Mouse (Mus musculus): ENCODE measurements around the gene Nup107. TPM values are rescaled to one million over a fixed set of nuclear protein-coding genes. Genes with fewer than 3 reads are reported as not detected.

Gene Nup107
- polyA plus RNA-seq, 1 experiment from 2014 or later, result 87.6 TPM

DNA sequence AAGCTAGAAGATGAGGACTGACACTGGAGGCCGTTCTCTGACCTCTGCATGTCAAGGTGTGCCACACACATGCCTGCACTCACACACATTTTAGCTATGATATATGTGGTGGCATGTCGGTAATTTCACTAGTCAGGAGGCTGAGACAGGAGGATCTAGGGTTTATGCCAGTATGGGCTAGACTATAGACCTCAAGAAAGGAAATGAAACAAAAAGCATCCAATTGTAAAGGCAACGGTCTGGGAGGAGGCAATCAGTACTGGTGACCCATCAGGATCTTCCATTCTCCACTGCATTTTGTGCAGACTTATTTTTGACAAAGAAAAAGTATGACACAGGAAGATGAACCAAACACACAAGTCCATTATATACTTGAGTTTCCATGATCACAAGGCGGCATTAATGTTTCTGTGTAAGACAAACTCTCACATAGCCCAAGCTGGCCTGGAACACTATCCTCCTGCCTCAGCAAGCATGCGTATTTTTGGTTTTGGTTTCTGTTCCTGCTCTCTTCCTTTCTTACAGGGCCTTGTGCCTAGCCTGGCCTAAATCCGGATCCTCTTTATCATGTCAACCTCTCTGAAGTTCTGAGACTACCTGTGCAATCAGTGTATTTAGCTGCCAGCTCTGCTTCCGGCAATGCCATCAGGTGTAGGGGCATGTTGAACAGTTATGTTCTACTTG, 37.1 kb upstream of the Nup107 start:
- no peak overlapping the region for H3K9ac ChIP-seq (ENCODE audit: low read length)
- ATAC-seq (ENCODE audit: insufficient read depth, low FRiP score, low TSS enrichment) (no peak), DNase-seq (ENCODE audit: low spot score) (no peak)
- no peaks in the 10 kb centered on the region for H3K27me3 ChIP-seq (ENCODE audit: control insufficient read depth, insufficient read depth, low read length)
- H3K27ac ChIP-seq (ENCODE audit: low read depth, low read length), result no peak overlapping the region
- H3K4me2 ChIP-seq (ENCODE audit: low read depth), result no peak overlapping the region
- H3K36me3 ChIP-seq (ENCODE audit: control insufficient read depth, insufficient read depth, low read length), result no peaks in the 10 kb centered on the region
- WGBS, result 96% methylated on average over 7 of the region's 7 CpGs
- no peaks in the 10 kb centered on the region for H3K4me1 ChIP-seq (ENCODE audit: control insufficient read depth, insufficient read depth, low read length)
- no peak overlapping the region for H3K4me3 ChIP-seq (ENCODE audit: low read depth, low read length)
- H3K9me3 ChIP-seq (ENCODE audit: control insufficient read depth, low read length), result no peaks in the 10 kb centered on the region

DNA sequence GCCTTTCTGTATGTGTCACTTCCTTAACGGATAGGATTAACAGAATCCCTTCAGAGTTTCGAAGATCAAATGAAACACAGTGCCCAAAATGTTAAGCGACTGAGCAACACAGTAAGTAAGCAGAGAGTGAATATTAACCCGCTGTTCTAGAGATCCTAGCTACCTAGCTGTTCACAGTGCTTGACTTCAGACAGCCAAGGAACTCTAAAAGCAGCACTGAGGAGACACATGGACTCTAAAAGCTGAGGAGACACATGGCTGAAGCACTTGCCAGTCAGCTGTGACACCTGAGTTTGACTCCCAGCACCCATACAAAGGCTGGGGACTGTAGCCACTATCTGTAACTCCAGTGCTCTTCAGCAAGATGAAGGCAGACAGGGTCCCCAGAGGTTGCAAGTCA, 36.5 kb upstream of the Nup107 start:
- no peaks in the 10 kb centered on the region for H3K36me3 ChIP-seq (ENCODE audit: control insufficient read depth, insufficient read depth, low read length)

DNA sequence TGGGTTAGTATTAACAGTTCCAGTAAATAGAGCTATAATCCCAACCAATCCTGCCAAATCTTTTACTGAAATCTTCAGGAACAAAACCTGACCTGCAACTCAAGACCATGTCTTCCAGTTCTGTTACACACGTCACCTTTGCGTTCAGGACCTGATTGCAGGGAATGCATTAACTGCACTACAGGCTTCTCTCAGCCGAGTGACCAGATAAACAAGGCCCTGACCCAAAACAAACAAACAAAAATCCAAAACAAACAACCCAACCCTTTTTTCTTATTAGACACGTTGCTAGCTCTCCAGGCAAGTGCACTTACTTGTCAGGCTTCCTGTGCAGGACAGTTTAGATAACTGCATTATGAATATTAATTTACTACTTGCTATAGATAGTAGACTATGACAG, 36.0 kb upstream of the Nup107 start:
- ATAC-seq (ENCODE audit: insufficient read depth, low FRiP score, low TSS enrichment) (no peak), DNase-seq (ENCODE audit: low spot score) (no peak)
- Histone ChIP-seq H3K4me1 (ENCODE audit: control insufficient read depth, insufficient read depth, low read length) (no peaks in the 10 kb centered on the region), H3K4me2 (ENCODE audit: low read depth) (no peak overlapping the region), H3K9me3 (ENCODE audit: control insufficient read depth, low read length) (no peaks in the 10 kb centered on the region), H3K9ac (ENCODE audit: low read length) (no peak overlapping the region), H3K36me3 (ENCODE audit: control insufficient read depth, insufficient read depth, low read length) (peaks cover 1% of the 10 kb centered on the region; the same call in 1 of the 2 replicates), H3K27ac (ENCODE audit: low read depth, low read length) (no peak overlapping the region), H3K4me3 (ENCODE audit: low read depth, low read length) (no peak overlapping the region), H3K27me3 (ENCODE audit: control insufficient read depth, insufficient read depth, low read length) (no peaks in the 10 kb centered on the region)
- 76% methylated on average over 4 of the region's 4 CpGs for WGBS

More for the DNA sequence above, 36.5 kb upstream of the Nup107 start:
- Histone ChIP-seq H3K27ac (ENCODE audit: low read depth, low read length) (no peak overlapping the region), H3K9ac (ENCODE audit: low read length) (no peak overlapping the region), H3K9me3 (ENCODE audit: control insufficient read depth, low read length) (no peaks in the 10 kb centered on the region), H3K4me3 (ENCODE audit: low read depth, low read length) (no peak overlapping the region), H3K4me2 (ENCODE audit: low read depth) (no peak overlapping the region), H3K27me3 (ENCODE audit: control insufficient read depth, insufficient read depth, low read length) (no peaks in the 10 kb centered on the region), H3K4me1 (ENCODE audit: control insufficient read depth, insufficient read depth, low read length) (no peaks in the 10 kb centered on the region)
- WGBS, result 93% methylated on average over 4 of the region's 4 CpGs
- ATAC-seq (ENCODE audit: insufficient read depth, low FRiP score, low TSS enrichment) (no peak), DNase-seq (ENCODE audit: low spot score) (no peak)

DNA sequence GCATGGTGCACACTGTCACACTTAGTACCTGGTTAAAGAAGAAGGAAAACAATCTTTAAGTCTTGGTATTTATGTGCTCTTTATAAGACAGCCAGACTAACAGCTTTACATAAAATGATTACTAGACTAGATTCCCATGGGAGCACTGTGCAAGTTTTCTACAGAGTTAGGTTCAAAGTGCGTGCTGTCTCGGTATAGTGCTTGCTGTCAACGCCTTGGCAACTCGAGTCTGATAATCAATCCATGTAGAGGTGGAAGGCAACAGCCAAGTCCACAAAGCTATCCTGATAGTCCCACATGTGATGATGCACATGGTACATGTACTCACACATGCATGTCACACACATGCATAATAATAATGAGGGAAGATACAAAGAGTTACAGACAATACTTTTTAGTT, 32.1 kb upstream of the Nup107 start:
- DNase-seq (ENCODE audit: low spot score) (no peak), ATAC-seq (ENCODE audit: insufficient read depth, low FRiP score, low TSS enrichment) (no peak)
- H3K36me3 ChIP-seq (ENCODE audit: control insufficient read depth, insufficient read depth, low read length), result peaks cover 7% of the 10 kb centered on the region
- H3K9ac ChIP-seq (ENCODE audit: low read length), result no peak overlapping the region
- H3K4me3 ChIP-seq (ENCODE audit: low read depth, low read length), result no peak overlapping the region
- no peaks in the 10 kb centered on the region for H3K9me3 ChIP-seq (ENCODE audit: control insufficient read depth, low read length)
- no peaks in the 10 kb centered on the region for H3K27me3 ChIP-seq (ENCODE audit: control insufficient read depth, insufficient read depth, low read length)
- H3K4me2 ChIP-seq (ENCODE audit: low read depth), result no peak overlapping the region
- no peaks in the 10 kb centered on the region for H3K4me1 ChIP-seq (ENCODE audit: control insufficient read depth, insufficient read depth, low read length)
- 87% methylated on average over 4 of the region's 4 CpGs for WGBS
- no peak overlapping the region for H3K27ac ChIP-seq (ENCODE audit: low read depth, low read length)

DNA sequence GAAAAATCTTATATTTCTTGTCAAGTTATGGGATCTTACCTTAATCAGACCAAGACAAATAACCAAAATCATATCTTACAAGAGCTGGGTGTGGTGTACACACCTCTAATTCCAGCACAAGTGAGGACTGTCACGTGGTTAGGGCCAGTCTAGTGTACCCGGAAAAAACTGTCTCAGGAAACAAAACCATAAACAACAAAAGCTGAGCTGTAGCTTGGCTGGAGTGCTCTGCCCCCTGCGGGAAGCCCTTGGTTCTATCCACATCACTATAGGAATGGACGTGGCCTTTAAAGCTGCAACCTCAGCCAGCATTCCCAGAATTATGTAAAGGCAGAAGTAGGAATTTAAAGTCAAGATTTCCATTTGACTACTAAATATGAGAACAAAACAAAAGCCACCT, 31.6 kb upstream of the Nup107 start:
- DNase-seq (ENCODE audit: low spot score), result no peak
- WGBS, result 84% methylated on average over 4 of the region's 4 CpGs

DNA sequence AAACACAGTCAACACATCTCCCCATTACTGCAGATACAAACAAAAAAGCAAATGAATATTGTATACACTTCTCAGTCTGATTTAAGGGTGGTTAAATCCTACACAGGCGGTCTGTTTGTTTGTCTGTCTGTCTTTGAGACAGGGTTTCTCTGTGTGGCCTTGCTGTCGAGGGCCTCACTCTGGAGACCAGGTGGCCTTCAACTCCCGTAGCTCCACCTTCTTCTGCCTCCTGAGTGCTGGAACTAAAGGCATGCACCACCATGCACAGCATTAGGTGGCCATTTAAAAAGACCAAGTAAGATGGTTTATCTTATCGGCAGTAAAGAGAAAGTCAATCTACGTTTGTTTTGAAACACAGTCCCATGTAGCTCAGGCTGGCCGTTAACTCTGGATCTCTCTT, 30.8 kb upstream of the Nup107 start:
- Histone ChIP-seq H3K36me3 (ENCODE audit: control insufficient read depth, insufficient read depth, low read length) (peaks cover 7% of the 10 kb centered on the region), H3K27me3 (ENCODE audit: control insufficient read depth, insufficient read depth, low read length) (no peaks in the 10 kb centered on the region), H3K9ac (ENCODE audit: low read length) (no peak overlapping the region), H3K4me2 (ENCODE audit: low read depth) (no peak overlapping the region), H3K27ac (ENCODE audit: low read depth, low read length) (no peak overlapping the region), H3K4me3 (ENCODE audit: low read depth, low read length) (no peak overlapping the region), H3K4me1 (ENCODE audit: control insufficient read depth, insufficient read depth, low read length) (no peaks in the 10 kb centered on the region), H3K9me3 (ENCODE audit: control insufficient read depth, low read length) (no peaks in the 10 kb centered on the region)
- ATAC-seq (ENCODE audit: insufficient read depth, low FRiP score, low TSS enrichment) (no peak), DNase-seq (ENCODE audit: low spot score) (no peak)
- WGBS, result 92% methylated on average over 6 of the region's 6 CpGs

More for the DNA sequence above, 31.6 kb upstream of the Nup107 start:
- Histone ChIP-seq H3K4me1 (ENCODE audit: control insufficient read depth, insufficient read depth, low read length) (no peaks in the 10 kb centered on the region), H3K27me3 (ENCODE audit: control insufficient read depth, insufficient read depth, low read length) (no peaks in the 10 kb centered on the region), H3K4me2 (ENCODE audit: low read depth) (no peak overlapping the region), H3K4me3 (ENCODE audit: low read depth, low read length) (no peak overlapping the region), H3K9ac (ENCODE audit: low read length) (no peak overlapping the region), H3K9me3 (ENCODE audit: control insufficient read depth, low read length) (no peaks in the 10 kb centered on the region), H3K36me3 (ENCODE audit: control insufficient read depth, insufficient read depth, low read length) (peaks cover 7% of the 10 kb centered on the region), H3K27ac (ENCODE audit: low read depth, low read length) (no peak overlapping the region)
- ATAC-seq (ENCODE audit: insufficient read depth, low FRiP score, low TSS enrichment), result no peak

DNA sequence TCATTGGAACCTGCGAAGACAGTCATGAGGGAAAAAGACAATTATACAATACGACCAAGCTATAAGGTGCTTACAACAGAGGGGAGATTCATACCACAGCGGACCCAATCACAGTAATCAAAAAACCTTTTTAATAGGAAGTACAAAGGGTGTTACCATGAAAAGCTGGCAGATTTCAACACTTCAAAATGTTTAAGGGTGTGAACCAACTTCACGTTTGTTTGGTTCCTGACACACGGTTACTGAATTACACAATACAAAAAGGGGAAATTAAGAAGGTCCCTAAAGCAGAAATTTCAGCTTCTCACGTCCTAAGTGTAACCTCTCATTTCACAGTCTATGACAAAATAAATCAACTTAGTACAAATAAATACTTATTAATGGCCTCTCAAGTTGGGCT, 26.1 kb upstream of the Nup107 start:
- Histone ChIP-seq H3K9me3 (ENCODE audit: control insufficient read depth, low read length) (no peaks in the 10 kb centered on the region), H3K9ac (ENCODE audit: low read length) (no peak overlapping the region), H3K27me3 (ENCODE audit: control insufficient read depth, insufficient read depth, low read length) (no peaks in the 10 kb centered on the region), H3K4me1 (ENCODE audit: control insufficient read depth, insufficient read depth, low read length) (no peaks in the 10 kb centered on the region), H3K4me2 (ENCODE audit: low read depth) (no peak overlapping the region), H3K4me3 (ENCODE audit: low read depth, low read length) (no peak overlapping the region), H3K27ac (ENCODE audit: low read depth, low read length) (no peak overlapping the region), H3K36me3 (ENCODE audit: control insufficient read depth, insufficient read depth, low read length) (peaks cover 15% of the 10 kb centered on the region)
- WGBS, result 90% methylated on average over 6 of the region's 6 CpGs
- DNase-seq (ENCODE audit: low spot score) (no peak), ATAC-seq (ENCODE audit: insufficient read depth, low FRiP score, low TSS enrichment) (no peak)

DNA sequence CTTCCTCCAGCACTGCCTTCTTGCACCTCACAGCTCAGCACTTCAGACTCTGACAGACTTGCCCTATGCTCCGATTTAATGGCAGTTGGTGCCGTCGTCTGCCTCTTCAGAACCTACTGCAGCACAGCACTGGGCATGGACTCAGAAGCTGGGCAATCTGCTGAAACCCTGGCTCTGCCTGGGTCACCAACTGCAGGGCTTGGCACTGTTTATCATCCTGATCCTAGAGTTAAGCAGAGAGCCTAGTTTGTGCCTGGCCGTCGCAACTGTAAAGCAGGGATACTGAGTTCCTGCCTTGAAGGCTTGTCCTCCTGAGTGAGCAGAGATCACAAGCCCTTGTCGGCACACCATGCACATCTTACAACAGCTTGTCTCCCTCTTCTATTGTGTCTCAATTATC, 24.2 kb upstream of the Nup107 start:
- peaks cover 10% of the 10 kb centered on the region for H3K36me3 ChIP-seq (ENCODE audit: control insufficient read depth, insufficient read depth, low read length)
- H3K9me3 ChIP-seq (ENCODE audit: control insufficient read depth, low read length), result no peaks in the 10 kb centered on the region
- DNase-seq (ENCODE audit: low spot score) (no peak), ATAC-seq (ENCODE audit: insufficient read depth, low FRiP score, low TSS enrichment) (no peak)
- no peaks in the 10 kb centered on the region for H3K27me3 ChIP-seq (ENCODE audit: control insufficient read depth, insufficient read depth, low read length)
- 93% methylated on average over 6 of the region's 6 CpGs for WGBS
- no peak overlapping the region for H3K4me2 ChIP-seq (ENCODE audit: low read depth)
- H3K4me3 ChIP-seq (ENCODE audit: low read depth, low read length), result no peak overlapping the region
- H3K27ac ChIP-seq (ENCODE audit: low read depth, low read length), result no peak overlapping the region
- H3K4me1 ChIP-seq (ENCODE audit: control insufficient read depth, insufficient read depth, low read length), result no peaks in the 10 kb centered on the region
- no peak overlapping the region for H3K9ac ChIP-seq (ENCODE audit: low read length)

DNA sequence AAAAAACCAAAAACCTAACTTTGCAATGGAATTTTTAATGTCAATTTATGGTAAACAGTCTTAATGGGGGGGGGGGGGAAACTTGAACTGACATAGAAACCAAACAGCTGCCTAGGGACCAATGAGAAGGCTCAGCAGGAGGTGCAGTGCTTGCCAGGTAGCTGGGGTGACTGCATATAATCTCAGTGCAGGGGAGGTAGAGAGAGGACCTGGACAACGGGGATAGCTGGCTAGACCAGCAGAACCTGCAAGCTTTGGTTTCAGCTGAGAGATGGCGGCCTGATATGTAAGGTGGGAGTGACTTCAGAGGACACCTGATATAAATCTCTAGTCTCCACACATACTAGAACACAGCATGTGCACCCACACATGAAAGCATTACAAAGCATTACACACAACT, 20.0 kb upstream of the Nup107 start:
- Histone ChIP-seq H3K36me3 (ENCODE audit: control insufficient read depth, insufficient read depth, low read length) (peaks cover 5% of the 10 kb centered on the region), H3K4me3 (ENCODE audit: low read depth, low read length) (no peak overlapping the region), H3K9ac (ENCODE audit: low read length) (no peak overlapping the region), H3K9me3 (ENCODE audit: control insufficient read depth, low read length) (no peaks in the 10 kb centered on the region), H3K4me1 (ENCODE audit: control insufficient read depth, insufficient read depth, low read length) (no peaks in the 10 kb centered on the region), H3K4me2 (ENCODE audit: low read depth) (no peak overlapping the region), H3K27me3 (ENCODE audit: control insufficient read depth, insufficient read depth, low read length) (no peaks in the 10 kb centered on the region), H3K27ac (ENCODE audit: low read depth, low read length) (no peak overlapping the region)
- no peak for DNase-seq (ENCODE audit: low spot score)
- no peak for ATAC-seq (ENCODE audit: insufficient read depth, low FRiP score, low TSS enrichment)
- WGBS, result 87% methylated on average over 2 of the region's 2 CpGs
